Mouse (Mus musculus) ES-Bruce4 (cell line): ENCODE data around the gene Ctxn1. TPM values are rescaled to one million over a fixed set of nuclear protein-coding genes. Genes with fewer than 3 reads are reported as not detected.

Experiments used
- H3K27ac ChIP-seq: 2 replicates; pipeline ENCODE4 v1.5.1; 2012; ENCODE audit warnings: low read length, inconsistent platforms; ENCODE audit not compliant: insufficient read depth
- H3K27me3 ChIP-seq: 2 replicates; pipeline ENCODE4 v1.6.1; 2012; ENCODE audit warnings: mild to moderate bottlenecking, low read length, inconsistent platforms; ENCODE audit not compliant: control insufficient read depth, poor library complexity, insufficient read depth, severe bottlenecking
- H3K36me3 ChIP-seq: 2 replicates; pipeline ENCODE4 v1.6.1; 2012; ENCODE audit warnings: inconsistent platforms, mild to moderate bottlenecking, low read length, moderate library complexity; ENCODE audit not compliant: control insufficient read depth, poor library complexity, insufficient read depth, severe bottlenecking
- H3K4me1 ChIP-seq: one replicate; pipeline ENCODE4 v1.8.1; 2011; ENCODE audit warnings: low read length; ENCODE audit not compliant: control insufficient read depth, insufficient read depth
- H3K4me3 ChIP-seq: 2 replicates; pipeline ENCODE4 v1.5.1; 2011; ENCODE audit warnings: low read depth, mild to moderate bottlenecking, low read length
- H3K9ac ChIP-seq: 2 replicates; pipeline ENCODE4 v1.6.1; 2012; ENCODE audit warnings: low read depth, mild to moderate bottlenecking, inconsistent platforms; ENCODE audit not compliant: poor library complexity, severe bottlenecking
- H3K9me3 ChIP-seq: replicated peaks from 2 replicates; pipeline ENCODE4 v1.6.1; 2012; ENCODE audit warnings: mild to moderate bottlenecking, low read length, inconsistent platforms; ENCODE audit not compliant: control insufficient read depth, poor library complexity, insufficient read depth, severe bottlenecking
- CTCF ChIP-seq: IDR thresholded peaks from one replicate; pipeline ENCODE4 v1.8.1; 2011; ENCODE audit warnings: low read depth, low read length
- EP300 ChIP-seq: IDR thresholded peaks from 2 replicates; pipeline ENCODE4 v1.6.1; 2011; ENCODE audit warnings: low read depth, low read length; ENCODE audit not compliant: insufficient read depth
- POLR2A ChIP-seq: IDR thresholded peaks from one replicate; pipeline ENCODE4 v1.8.1; 2011; ENCODE audit warnings: low read length; ENCODE audit not compliant: insufficient read depth
- polyA plus RNA-seq: library from polyadenylated mRNA; stranded (reverse); fragments of >200 nt; gene quantifications from 2 replicates; pipeline ENCODE4 v1.2.4, GENCODE M21; 2011; ENCODE audit warnings: low read depth; ENCODE audit not compliant: missing spikeins, insufficient read depth, insufficient read length

Gene Ctxn1
- 21.6 and 25.0 TPM in 2 replicates for polyA plus RNA-seq

DNA sequence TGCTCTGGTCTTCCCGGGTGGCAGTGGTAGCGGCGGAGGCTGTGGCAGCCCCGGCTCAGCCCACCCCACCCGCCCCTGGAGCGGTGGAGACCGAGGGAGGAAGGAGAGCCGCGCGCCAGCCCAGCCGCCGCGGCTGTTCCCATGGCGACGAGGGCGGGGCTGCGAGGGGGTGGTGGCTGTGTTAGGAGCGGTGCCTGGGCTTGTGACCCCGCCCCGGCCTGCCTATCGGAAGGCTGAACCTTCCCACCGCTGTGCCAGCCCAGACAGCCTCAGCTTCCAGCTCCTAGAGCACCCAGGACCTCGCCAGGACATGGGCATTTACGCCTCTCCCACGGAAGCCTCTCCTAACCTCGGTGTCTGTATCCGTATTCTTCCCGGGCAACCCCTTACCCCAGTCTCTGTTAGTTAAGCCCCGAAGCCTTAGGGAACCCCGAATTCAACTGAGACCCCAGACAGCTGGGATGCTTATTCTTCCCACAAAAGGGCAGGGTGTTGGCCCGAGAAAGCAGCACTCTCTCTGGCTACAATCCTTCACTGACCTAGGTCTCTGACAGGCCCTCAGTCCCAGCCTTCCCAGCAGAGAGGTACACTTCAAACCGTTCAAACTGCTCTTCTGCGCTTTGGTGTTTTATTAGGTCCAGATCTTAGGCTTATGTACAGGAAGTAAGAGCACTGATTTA is at the start of gene Ctxn1:
TSS of gene Ctxn1 (minus strand) at position 150 of the 680 bp plus-strand sequence.
- Histone ChIP-seq H3K4me1 (peaks cover 1% of the 10 kb centered on the region), H3K27me3 (no peaks in the 10 kb centered on the region), H3K9me3 (no peaks in the 10 kb centered on the region), H3K36me3 (peaks cover 50% of the 10 kb centered on the region), H3K27ac (peak within 1 kb of the TSS; percentile 79), H3K4me3 (peak within 1 kb of the TSS; percentile 70), H3K9ac (peak within 1 kb of the TSS; percentile 51)
- TF ChIP-seq POLR2A (no peak), CTCF (no peak), EP300 (no peak)

DNA sequence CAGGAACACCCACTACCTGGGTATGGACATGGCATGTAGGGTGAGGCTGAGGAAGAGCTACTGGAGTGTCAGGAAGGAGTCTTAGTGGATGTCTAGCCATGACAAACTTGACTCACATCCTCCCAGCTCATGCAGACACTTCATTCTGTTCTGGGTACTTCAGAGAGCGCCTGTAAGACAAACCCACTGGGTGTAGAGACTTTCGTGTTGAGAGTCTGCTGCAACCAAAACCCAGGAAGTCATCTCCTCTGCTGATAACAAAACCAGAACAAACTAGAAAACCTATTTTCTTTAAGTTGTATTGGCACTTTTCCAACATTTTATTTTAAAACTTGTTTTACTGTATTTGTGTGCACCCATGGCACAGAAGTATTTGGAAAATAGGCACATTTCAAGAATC is 46.8 kb upstream of the Ctxn1 start:
- Histone ChIP-seq H3K4me1 (no peaks in the 10 kb centered on the region), H3K4me3 (no peak overlapping the region), H3K9me3 (no peaks in the 10 kb centered on the region), H3K27me3 (no peaks in the 10 kb centered on the region), H3K36me3 (peaks cover 99% of the 10 kb centered on the region), H3K27ac (no peak overlapping the region), H3K9ac (no peak overlapping the region)
- TF ChIP-seq EP300 (no peak), POLR2A (no peak), CTCF (no peak)

DNA sequence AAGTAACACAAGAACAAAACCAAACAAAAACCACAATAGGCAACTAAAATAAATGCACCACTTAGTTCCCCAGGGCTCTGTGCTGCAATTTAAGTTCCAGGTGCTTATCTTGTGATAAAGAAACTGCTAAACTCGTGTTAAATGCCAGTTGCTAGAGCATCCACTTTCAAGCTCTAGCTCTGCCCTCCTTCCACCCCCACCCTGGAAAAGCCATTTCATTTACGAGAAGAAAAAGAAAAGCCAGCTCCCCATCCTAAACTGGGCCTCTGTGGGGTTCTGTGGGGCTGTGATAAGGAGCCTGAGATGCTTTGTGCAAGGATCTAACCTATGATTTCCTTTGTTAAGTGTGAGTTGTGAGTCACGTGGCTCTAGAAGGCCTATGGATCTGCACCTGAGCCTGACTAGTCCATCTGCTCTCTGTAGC is 45.1 kb upstream of the Ctxn1 start:
- Histone ChIP-seq H3K4me1 (no peaks in the 10 kb centered on the region), H3K27me3 (no peaks in the 10 kb centered on the region), H3K4me3 (no peak overlapping the region), H3K27ac (no peak overlapping the region), H3K9me3 (no peaks in the 10 kb centered on the region), H3K9ac (no peak overlapping the region), H3K36me3 (peaks cover 98% of the 10 kb centered on the region)
- no peak for TF ChIP-seq CTCF
- no peak for TF ChIP-seq EP300
- TF ChIP-seq POLR2A: no peak

DNA sequence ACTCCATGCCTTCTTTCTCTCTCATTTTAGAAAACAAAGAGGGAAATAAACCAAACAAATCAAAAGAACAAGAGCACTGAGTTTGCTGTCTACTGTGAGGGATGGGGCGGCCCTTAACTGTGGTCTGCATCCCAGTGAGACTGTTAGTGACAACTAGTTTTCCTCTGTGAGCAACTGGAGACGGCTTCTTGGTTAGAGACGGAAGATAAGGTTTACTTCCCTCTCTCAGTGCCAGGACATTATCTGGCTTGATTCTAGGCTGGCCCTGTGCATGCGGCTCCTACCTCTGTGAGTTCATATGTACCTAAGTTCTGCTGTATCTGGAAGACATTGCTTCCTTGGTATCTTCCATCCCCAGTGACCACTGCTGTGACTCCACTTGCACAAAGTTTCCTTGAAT is 38.7 kb upstream of the Ctxn1 start:
- Histone ChIP-seq H3K27ac (no peak overlapping the region), H3K27me3 (no peaks in the 10 kb centered on the region), H3K9ac (no peak overlapping the region), H3K4me3 (no peak overlapping the region), H3K9me3 (no peaks in the 10 kb centered on the region), H3K4me1 (no peaks in the 10 kb centered on the region), H3K36me3 (peaks cover 95% of the 10 kb centered on the region)
- TF ChIP-seq EP300 (no peak), CTCF (no peak), POLR2A (no peak)

DNA sequence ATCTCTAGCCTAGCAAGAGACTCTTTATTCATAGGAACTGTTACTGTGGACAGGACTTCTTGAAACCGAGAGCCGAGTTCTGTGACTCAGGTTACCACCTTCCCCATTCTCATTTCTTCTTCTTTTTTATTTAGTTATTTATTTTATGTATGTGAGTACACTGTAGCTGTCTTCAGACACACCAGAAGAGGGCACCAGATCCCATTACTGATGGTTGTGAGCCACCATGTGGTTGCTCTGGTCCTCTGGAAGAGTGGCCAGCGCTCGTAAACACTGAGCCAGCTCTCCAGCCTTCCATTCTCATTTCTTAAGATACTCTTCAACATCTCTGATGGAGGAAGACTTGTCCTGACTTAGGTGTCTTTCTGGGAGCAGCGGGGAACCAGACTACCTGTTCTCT is 33.7 kb upstream of the Ctxn1 start:
- Histone ChIP-seq H3K4me3 (no peak overlapping the region), H3K36me3 (peaks cover 94% of the 10 kb centered on the region), H3K9ac (no peak overlapping the region), H3K27me3 (no peaks in the 10 kb centered on the region), H3K4me1 (no peaks in the 10 kb centered on the region), H3K27ac (no peak overlapping the region), H3K9me3 (no peaks in the 10 kb centered on the region)
- TF ChIP-seq POLR2A: no peak
- peak; percentile 0 for TF ChIP-seq CTCF

DNA sequence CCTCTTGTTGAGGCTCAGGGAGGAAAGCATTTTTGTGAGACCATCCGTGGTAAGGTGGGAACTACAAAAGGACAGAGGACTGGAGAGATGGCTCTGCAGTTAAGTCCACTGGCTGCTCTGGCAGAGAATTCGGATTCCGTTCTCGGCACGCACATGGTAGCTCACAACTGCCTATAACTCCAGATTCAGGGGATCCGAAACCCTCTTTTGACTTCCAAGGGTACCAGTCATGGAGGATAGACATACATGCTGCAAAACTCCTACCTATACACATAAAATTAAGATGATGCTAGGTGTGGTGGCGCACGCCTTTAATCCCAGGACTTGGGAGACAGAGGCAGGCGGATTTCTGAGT is 17.0 kb upstream of the Ctxn1 start:
- peaks cover 21% of the 10 kb centered on the region for H3K36me3 ChIP-seq
- TF ChIP-seq POLR2A (no peak), EP300 (no peak)
- no peaks in the 10 kb centered on the region for H3K27me3 ChIP-seq
- no peaks in the 10 kb centered on the region for H3K9me3 ChIP-seq
- peak overlapping the region; percentile 74 for H3K27ac ChIP-seq
- H3K4me3 ChIP-seq: peak overlapping the region; percentile 99
- H3K4me1 ChIP-seq: no peaks in the 10 kb centered on the region
- peak overlapping the region; percentile 90 for H3K9ac ChIP-seq
